Mouse (Mus musculus) gastrocnemius, postnatal 4 days (tissue): ENCODE measurements at regions not wholly inside any gene's neighbourhood (a gene's known extent, or its start where the extent isn't known, plus 50 kb on each side); places are given as distances from the start of the nearest gene placed in this dataset. TPM values are rescaled to one million over a fixed set of nuclear protein-coding genes. Genes with fewer than 3 reads are reported as not detected.

Experiments
- DNase-seq, 2 experiments: peaks; one replicate each; pipeline ENCODE4 v3.0.0; 2021 to 2022; ENCODE audit warnings: low spot score in 2 of 2, mixed read lengths in 2 of 2
- microRNA-seq: library from miRNA; unstranded; fragments of <30 nt; microRNA quantifications from one replicate; pipeline ENCODE4 v1.2.0, GENCODE M21; 2021

DNA sequence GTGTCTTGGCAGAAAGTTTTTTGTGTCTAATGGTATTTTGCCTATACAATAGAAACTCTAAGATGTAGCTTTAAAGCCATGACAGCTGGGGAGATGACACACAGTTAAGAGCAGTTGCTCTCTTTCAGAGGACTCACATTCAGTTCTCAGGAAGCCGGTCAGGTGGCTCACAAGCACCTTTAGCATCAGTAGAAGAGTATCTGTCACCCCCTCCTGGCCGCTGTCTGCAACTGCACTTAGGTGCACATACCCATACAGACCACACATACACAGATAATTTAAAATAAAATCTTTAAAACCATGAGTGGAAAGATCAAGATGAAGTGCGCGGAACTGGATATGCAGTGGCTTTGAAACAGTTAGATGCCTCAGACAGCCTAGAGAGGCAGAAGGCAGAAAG is 178.3 kb upstream of the Chrm3 start:
- no peak for DNase-seq

DNA sequence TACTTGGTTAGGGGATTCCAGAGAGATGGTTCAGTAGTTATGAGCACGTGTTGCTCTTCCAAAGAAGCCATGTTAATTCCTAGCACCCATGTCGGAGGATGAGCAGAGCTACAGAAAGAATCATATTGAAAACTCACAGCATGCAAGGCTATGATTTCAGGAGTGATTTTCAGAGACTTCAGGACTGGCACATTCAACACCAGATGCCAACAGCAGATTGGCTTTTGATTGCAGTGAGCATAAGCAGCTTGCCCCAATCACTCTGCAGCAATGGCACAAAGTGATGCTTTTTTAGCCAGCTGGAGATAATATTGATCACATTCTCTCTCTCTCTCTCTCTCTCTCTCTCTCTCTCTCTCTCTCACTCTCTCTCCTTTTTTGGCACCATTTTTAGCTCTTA is 166.6 kb upstream of the Chrm3 start:
- DNase-seq: no peak

GRCm38 (mm10) chr13:10526470-10527207 is 166.0 kb upstream of the Chrm3 start:
- DNase-seq: no peak

- no peak for DNase-seq
Measured at GRCm38 (mm10) chr13:10504211-10504610, 143.6 kb upstream of the Chrm3 start.

- DNase-seq: no peak
Measured at GRCm38 (mm10) chr13:10455323-10455722, 94.7 kb upstream of the Chrm3 start.

DNA sequence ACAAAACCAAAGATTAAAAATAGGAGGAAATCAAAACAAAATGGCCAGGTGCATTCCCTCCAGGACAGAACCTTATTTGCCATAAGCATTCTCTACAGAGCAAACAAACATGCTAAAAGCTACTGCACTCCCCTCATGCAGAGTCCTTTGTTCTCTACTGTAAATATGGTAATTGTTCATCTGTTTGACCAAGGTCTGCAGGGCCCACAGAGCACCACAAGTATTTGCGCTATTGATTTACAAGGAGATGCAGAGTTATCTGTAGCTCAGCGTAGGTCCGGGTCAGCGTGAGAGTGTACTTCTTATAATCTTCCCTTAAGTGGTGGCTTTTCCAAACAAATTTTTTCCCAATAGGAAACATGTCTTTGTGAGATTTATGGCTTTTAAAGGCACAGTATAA is 94.0 kb upstream of the Chrm3 start:
- no peak for DNase-seq

- DNase-seq: no peak
Measured at GRCm38 (mm10) chr13:10451057-10451456, 90.4 kb upstream of the Chrm3 start.

DNA sequence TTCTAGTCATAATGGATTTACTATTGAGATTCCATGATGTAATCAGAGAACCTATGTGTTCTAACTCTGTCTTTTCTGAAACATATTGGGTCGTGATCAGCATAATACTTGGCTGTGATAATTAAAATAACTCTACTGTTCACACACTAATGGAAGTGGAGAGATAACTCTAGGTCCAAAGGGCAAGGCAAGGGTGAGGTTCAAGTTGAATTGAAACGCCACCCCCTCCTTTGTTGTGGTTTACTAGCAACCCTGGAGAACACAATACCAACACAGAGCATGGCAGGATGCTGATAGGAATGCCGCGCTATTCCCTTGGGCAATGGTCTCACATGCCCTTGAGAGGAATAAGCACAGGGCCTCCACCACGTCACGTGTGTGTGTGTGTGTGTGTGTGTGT is 88.9 kb upstream of the Chrm3 start:
- DNase-seq: no peak

- DNase-seq: no peak
Measured at GRCm38 (mm10) chr13:10447806-10448205, 87.2 kb upstream of the Chrm3 start.

GRCm38 (mm10) chr13:10445679-10446078 is 85.0 kb upstream of the Chrm3 start:
- no peak for DNase-seq

Small RNA genes in the stretch of these regions (microRNA-seq; reads per million reads assigned to microRNA genes)
- gene Gm23415: not detected
